ENCODE assay signal across 8 mouse cellular contexts in the genomic region with DNA sequence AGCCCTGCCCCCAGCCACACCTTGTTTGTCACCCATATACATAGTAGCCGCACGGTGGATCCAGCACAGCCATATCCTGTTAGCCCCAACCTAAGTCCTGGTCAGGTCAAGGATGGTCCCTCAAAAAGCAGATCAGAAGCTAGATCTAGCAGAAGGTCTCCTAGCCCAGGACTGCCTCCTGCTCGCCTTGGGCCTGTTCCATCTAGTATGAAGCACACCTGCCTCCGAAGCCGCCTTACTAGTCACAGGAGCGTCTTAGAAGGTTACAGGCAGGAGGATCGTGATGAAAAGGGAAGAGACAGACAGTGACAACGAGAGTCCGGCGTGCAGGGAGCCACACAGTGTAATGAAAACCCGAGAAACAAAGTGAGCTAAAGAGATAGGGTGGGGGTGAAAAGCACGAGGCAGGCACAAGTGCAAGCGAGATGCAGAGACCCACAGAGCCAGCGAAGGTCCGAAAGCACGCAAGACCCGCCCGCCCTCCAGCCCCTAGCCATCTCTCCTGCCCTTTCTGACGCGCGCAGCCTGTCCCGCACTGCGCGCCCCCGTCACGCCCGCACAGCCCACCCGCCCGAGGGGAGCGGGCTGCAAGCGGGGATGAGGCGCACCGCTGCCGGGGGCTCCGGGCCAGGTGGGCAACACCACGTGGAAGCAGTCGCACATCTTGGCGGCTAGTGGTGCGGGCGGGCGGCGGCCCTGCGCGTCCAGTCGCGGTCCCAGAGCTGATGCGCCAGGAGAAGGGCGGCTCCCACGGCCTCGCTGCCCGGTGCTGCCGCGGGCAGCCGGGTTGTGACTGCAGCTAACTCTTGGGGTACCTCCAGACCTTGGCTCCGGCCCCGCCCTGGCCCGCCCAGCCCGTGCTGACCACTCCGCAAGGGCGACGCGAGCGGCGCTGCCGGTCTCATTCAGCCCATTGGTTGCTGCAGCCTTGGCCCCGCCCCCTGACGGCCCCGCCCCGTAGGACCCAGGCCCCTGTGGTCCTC. TPM values are rescaled to one million over a fixed set of nuclear protein-coding genes. Genes with fewer than 3 reads are reported as not detected.
DNase-seq lines count a peak whose midpoint lies in the region; ATAC-seq and TF ChIP-seq lines count a peak whose summit lies in the region.

A gene (minus strand): TSS at position 794 of the 983 bp plus-strand sequence.

- H3K36me3 ChIP-seq in kidney, embryonic 15.5 days, result no peaks in the 10 kb centered on the region
- H3K36me3 ChIP-seq in forebrain, embryonic 14.5 days (ENCODE audit: control insufficient read depth, insufficient read depth, low read length), result no peaks in the 10 kb centered on the region
- H3K36me3 ChIP-seq in hindbrain, postnatal 0 days (ENCODE audit: insufficient read depth, low read length), result no peaks in the 10 kb centered on the region
- no peaks in the 10 kb centered on the region for H3K36me3 ChIP-seq in midbrain, embryonic 10.5 days

- H3K4me2 ChIP-seq in kidney, embryonic 15.5 days, result peak within 1 kb of the TSS; percentile 100
- peak within 1 kb of the TSS; percentile 100 for H3K4me2 ChIP-seq in forebrain, embryonic 14.5 days (ENCODE audit: low read length)
- peak within 1 kb of the TSS; percentile 99 for H3K4me2 ChIP-seq in hindbrain, postnatal 0 days (ENCODE audit: low read depth, low read length)

- TF ChIP-seq CTCF in hindbrain, postnatal 0 days (IDR thresholded peaks at IDR 0.05; ENCODE audit: low read depth), result no peak

- no peak within 1 kb of the TSS for H3K27ac ChIP-seq in kidney, embryonic 15.5 days
- no peak within 1 kb of the TSS for H3K27ac ChIP-seq in forebrain, embryonic 14.5 days (ENCODE audit: low read depth, low read length)
- H3K27ac ChIP-seq in hindbrain, postnatal 0 days, result no peak within 1 kb of the TSS
- H3K27ac ChIP-seq in midbrain, embryonic 10.5 days (replicated peaks), result peak within 1 kb of the TSS; percentile 72; the same call in 1 of the 2 replicates

- peak within 1 kb of the TSS; percentile 58 for H3K4me3 ChIP-seq in kidney, embryonic 15.5 days (replicated peaks)
- peak within 1 kb of the TSS; percentile 57 for H3K4me3 ChIP-seq in forebrain, embryonic 14.5 days (ENCODE audit: low read depth, low read length)
- peak within 1 kb of the TSS; percentile 60 for H3K4me3 ChIP-seq in hindbrain, postnatal 0 days (ENCODE audit: low read length)
- H3K4me3 ChIP-seq in midbrain, embryonic 10.5 days, result peak within 1 kb of the TSS; percentile 81

- H3K9ac ChIP-seq in kidney, embryonic 15.5 days, result peak within 1 kb of the TSS; percentile 51
- peak within 1 kb of the TSS; percentile 71 for H3K9ac ChIP-seq in forebrain, embryonic 14.5 days (ENCODE audit: low read length)
- H3K9ac ChIP-seq in hindbrain, postnatal 0 days (replicated peaks; ENCODE audit: low read length), result peak within 1 kb of the TSS; percentile 57

- peak; percentile 82 for ATAC-seq in kidney, embryonic 15.5 days (replicated peaks; ENCODE audit: low FRiP score)
- ATAC-seq in forebrain, embryonic 14.5 days, result peak; percentile 61
- ATAC-seq in hindbrain, postnatal 0 days, result peak; percentile 55

- intact Hi-C loops in left cerebral cortex, postnatal 36 days (cut with DNase I), result no loop called here

- H3K9me3 ChIP-seq in kidney, embryonic 15.5 days (replicated peaks), result no peaks in the 10 kb centered on the region
- no peaks in the 10 kb centered on the region for H3K9me3 ChIP-seq in forebrain, embryonic 14.5 days (replicated peaks; ENCODE audit: control insufficient read depth, low read length)
- no peaks in the 10 kb centered on the region for H3K9me3 ChIP-seq in hindbrain, postnatal 0 days (ENCODE audit: low read length)
- H3K9me3 ChIP-seq in midbrain, embryonic 10.5 days (replicated peaks), result no peaks in the 10 kb centered on the region

- H3K4me1 ChIP-seq in kidney, embryonic 15.5 days, result peaks cover 48% of the 10 kb centered on the region
- no peaks in the 10 kb centered on the region for H3K4me1 ChIP-seq in forebrain, embryonic 14.5 days (ENCODE audit: control insufficient read depth, insufficient read depth, low read length)
- peaks cover 10% of the 10 kb centered on the region for H3K4me1 ChIP-seq in hindbrain, postnatal 0 days (ENCODE audit: insufficient read depth, low read length)
- peaks cover 32% of the 10 kb centered on the region for H3K4me1 ChIP-seq in midbrain, embryonic 10.5 days

- peaks cover 56% of the 10 kb centered on the region for H3K27me3 ChIP-seq in kidney, embryonic 15.5 days
- peaks cover 17% of the 10 kb centered on the region for H3K27me3 ChIP-seq in forebrain, embryonic 14.5 days (replicated peaks; ENCODE audit: control insufficient read depth, insufficient read depth, low read length)
- 0 out of 2 replicates have a peak, but pooled peaks cover 4% of the 10 kb centered on the region for H3K27me3 ChIP-seq in hindbrain, postnatal 0 days (ENCODE audit: insufficient read depth, low read length)
- H3K27me3 ChIP-seq in midbrain, embryonic 10.5 days (ENCODE audit: low read depth, poor library complexity, severe bottlenecking), result peaks cover 88% of the 10 kb centered on the region

- DNase-seq in kidney, adult 11 months, result no peak
- no peak for DNase-seq in adrenal gland, adult 8-10 months
- DNase-seq in forebrain, embryonic 14.5 days (ENCODE audit: low spot score), result peak; percentile 38
- peak; percentile 67 for DNase-seq in hindbrain, postnatal 0 days (ENCODE audit: low spot score)
- peak; percentile 85 for DNase-seq in midbrain, embryonic 10.5 days (ENCODE audit: low spot score)
- no peak for DNase-seq in urinary bladder, postnatal 14 days (ENCODE audit: low spot score)
- no peak for DNase-seq in left cerebral cortex, postnatal 36 days (ENCODE audit: low spot score in 2 of 2)

- WGBS in kidney, embryonic 15.5 days, result 4% methylated on average over 63 of the region's 69 CpGs
- WGBS in forebrain, embryonic 14.5 days, result 4% methylated on average over 59 of the region's 69 CpGs
- 4% methylated on average over 46 of the region's 69 CpGs for WGBS in hindbrain, postnatal 0 days
- WGBS in midbrain, embryonic 10.5 days, result 5% methylated on average over 55 of the region's 69 CpGs

RNA-seq across cellular contexts. Expression of the gene that starts here (rescaled TPM):
- polyA plus RNA-seq in kidney, embryonic 15.5 days (2015; fragmentation: Nextera tagmentation; extraction: Ambion mirVana), result 1.0 and 1.8 TPM in 2 replicates
- total RNA-seq in adrenal gland, adult 8-10 months (2022), result 10 to 100 TPM in 3 of 4 experiments, 1 to 10 TPM in 1; 7.6 to 17.7 (median 14.5) TPM
- 0.29 and 0.51 TPM in 2 replicates for polyA plus RNA-seq in forebrain, embryonic 14.5 days (2014; fragmentation: Nextera tagmentation; extraction: Ambion mirVana)
- total RNA-seq in hindbrain, postnatal 0 days (2014; rRNA removed), result 7.7 and 12.1 TPM in 2 replicates
- polyA plus RNA-seq in hindbrain, postnatal 0 days (2015; fragmentation: Nextera tagmentation; extraction: Ambion mirVana), result 3.3 and 3.6 TPM in 2 replicates
- polyA plus RNA-seq in midbrain, embryonic 10.5 days (2016; fragmentation: Nextera tagmentation; extraction: Ambion mirVana), result 0.06 and 0.11 TPM in 2 replicates
- 1 to 10 TPM; 6.1 to 6.8 TPM for total RNA-seq in left cerebral cortex, postnatal 36 days (2021)

Comparison
In these comparisons a context has a peak if more than half of its experiments do, and no peak if none do; other contexts are left out.
1. Peak in DNase-seq, ATAC-seq, H3K4me3 ChIP-seq, H3K9ac ChIP-seq and H3K4me2 ChIP-seq in forebrain, embryonic 14.5 days; RNA of the gene not detected or under 1 TPM.
2. Peak in DNase-seq, H3K4me3 ChIP-seq and H3K27ac ChIP-seq in midbrain, embryonic 10.5 days; RNA of the gene not detected or under 1 TPM.